Mouse (Mus musculus) ovary, postnatal 14 days (tissue): Measurements from ENCODE around the gene Phf21a.

Experiments
- DNase-seq: peaks from one replicate; pipeline ENCODE4 v3.0.0; 2022; ENCODE audit warnings: low spot score

Phf21a gene

DNA sequence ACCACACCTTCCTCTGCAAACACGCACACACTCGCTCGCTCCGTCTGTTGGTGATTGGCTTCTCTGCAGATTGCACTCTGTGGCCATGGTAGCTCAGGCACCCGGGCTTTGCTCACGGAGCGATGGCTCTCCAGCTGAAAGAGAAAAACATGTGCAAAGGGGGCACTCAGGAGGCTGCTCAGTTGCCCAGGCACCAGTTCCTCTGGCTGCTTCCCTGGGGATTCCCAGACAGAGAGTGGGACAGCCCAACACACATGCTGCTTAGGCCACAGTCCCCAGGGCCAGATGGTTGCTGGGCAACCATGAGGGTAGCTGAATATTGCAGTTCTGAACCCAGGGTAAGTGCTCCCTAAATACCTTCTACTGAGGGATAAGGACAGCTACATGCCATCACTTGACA is 312.8 kb downstream of the Phf21a start:
- DNase-seq, result no peak

DNA sequence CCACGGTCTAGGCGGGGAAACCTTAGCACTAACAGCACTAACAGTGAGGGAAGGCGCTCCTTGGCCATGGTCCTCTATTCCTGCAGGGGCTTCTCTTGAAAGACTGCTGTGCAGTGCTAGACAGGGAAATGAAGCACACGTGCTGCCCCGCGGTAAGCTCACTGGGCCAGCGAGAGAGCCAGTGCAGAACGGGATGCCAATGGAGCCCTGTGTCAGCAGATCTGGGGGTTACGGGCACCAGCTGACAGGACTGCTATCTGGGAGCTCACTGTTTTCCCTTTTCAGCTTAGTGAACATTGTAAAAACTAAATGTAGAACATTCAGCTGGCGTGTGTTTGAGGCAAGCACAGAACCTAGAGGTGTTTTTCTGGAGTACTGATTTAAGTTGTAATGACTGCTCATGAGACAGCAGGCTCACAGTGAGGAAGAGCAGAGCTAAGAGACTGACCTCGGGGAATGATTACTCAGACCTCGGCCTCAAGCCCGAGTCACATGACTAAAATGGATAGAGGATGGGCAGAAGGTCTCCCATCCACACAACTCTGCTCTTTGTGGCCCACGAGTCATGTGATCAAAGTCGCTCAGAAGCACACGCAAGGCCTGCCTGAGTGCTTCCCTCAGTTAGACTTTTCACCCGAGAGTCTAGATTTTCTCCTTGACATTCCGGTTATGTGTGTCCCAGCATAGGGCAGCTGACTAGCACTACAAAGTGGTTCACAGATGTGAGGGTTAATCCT is 315.6 kb downstream of the Phf21a start:
- DNase-seq, result no peak

DNA sequence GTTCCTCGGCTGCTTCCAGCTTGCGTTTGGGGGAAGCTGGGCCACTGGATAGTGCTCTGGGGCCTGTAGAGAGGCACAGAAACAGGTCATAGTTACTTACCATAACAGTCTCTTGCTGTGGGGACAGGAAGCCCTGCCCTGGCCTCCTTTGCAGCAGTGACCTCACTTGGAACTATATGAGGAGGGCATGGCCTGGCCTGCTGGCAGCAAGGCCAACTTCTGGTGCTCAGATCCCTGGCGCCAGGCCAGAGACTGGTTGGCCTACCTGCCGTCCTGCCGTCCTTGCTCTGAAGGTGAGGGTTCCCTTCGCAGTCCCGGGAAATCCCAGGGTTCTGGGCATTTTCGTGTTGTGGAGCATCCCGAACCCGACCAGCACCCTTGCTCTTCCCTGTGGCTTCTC is 318.8 kb downstream of the Phf21a start:
- DNase-seq, result no peak
